Mouse (Mus musculus) CD4-positive helper T cell, adult 2 months (primary cell): ENCODE measurements around the gene Dbx1.
A peak's percentile ranks its signal among the peaks of the same experiment; 100 is the strongest.

Experiments used
- DNase-seq: peaks from one replicate; pipeline ENCODE4 v3.0.0-alpha.2; 2012; ENCODE audit warnings: low read depth, missing footprints, low spot score

Dbx1 gene

GRCm38 (mm10) chr7:49636491-49637115 lies at the start of gene Dbx1:
TSS of gene Dbx1 (minus strand) at chr7:49636849.
- DNase-seq: no peak

DNA sequence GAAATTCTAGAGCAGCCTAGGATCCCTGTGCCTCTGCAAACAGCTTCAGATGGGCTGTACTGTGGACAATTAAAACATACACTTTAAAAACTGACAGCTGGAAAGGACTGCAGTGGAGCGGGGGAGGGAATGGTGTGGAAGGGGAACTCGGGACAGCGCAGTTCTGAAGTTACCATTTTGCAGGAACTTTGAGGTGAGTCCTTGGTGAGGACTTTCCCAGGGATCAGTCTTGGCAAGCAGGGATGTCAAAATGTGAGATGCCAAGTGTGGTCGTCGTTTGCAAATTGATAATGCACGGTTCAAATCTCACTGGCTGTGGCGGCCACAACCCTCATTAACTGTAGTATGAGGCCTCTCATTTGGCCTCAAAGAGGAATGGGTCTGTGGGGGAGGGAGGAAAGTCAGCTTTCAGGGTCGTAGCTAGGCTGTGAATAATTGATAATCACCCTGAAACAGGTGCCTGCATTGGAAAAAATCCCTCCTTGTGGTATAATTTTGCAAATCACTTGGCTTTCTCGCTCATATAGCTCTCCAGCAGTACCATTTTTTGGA lies 42.3 kb upstream of the Dbx1 start:
- DNase-seq: no peak

DNA sequence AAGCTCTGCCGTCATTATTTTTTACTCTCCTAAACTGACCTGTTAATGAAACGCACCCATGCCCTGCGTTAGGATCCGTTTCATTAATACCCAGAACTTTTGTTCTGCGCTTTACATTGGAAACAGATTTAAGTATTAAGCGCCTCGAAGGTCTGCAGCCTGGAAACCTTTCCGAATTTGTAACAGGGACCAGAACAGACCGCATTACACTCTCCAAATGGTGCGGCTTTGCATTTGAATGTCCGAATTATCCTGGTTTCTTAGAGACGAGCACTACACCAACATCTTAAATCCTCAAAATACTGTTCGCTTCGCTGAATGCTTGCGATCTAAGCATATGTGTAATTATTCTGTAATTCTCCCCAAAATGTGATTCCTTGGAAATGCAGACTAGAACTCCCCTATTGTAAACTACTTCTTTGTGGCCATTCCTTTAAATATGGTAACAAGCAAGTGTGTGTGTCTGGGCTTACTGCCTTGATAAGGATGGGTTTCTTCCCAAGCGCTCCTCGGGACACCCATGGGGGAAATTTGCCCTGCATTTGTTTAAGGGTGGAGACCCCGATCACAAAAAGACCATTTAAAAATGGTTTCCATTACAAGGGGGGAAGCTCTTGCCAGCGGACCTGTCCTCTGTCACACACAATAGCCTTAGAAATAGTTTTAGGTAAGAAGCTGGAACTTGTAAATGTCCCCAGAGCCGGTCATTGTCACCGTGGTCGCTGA lies 41.6 kb upstream of the Dbx1 start:
- no peak for DNase-seq

DNA sequence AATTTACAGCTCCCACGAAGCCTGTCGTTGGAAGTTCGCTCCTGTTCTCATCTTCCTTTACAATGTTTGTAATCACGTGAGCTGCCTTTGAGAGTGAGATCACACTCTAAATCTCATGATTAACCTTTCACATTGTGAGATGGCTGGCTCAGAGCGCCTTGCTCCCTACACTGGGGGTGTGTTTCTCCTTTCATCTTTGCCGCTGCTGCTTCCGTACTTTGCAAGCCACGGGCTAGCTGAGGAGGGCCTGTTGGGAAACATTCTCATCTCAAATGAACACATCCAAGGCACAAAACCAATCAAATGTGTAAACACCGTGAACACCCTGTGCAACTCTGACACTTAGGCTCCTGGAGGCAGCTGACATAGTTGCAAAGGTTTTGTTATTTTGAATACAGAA lies 40.5 kb upstream of the Dbx1 start:
- DNase-seq: no peak

GRCm38 (mm10) chr7:49676627-49677026 lies 40.0 kb upstream of the Dbx1 start:
- DNase-seq: no peak

DNA sequence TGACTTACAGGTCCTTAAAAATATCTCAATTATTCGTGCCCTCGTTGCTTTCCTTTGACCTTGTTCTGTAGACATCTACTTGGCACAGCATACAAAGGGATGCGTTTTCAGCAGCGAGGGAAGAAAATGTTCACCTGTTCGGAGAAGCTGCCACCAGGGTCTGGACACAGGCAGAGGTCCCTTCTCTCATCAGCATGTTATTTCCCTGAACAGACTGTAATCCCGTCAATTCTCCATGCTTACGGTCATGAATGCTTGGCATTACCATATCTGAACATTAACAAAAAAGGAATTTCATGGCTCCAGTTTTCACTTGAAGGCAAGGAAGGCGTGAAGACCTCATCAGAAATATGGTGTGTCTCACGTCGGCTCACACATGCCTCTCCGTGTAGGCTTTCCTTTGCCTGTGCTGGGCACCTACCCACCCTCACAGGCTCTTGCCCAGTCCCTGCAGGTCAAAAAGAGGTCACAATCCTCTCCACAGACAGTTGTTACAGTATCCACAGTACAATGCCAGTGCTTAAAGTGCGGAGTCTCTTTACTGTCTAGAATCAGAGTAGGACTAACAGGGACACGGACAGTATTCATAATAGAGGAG lies 31.7 kb upstream of the Dbx1 start:
- DNase-seq: no peak

GRCm38 (mm10) chr7:49663575-49663974 lies 26.9 kb upstream of the Dbx1 start:
- DNase-seq: no peak

GRCm38 (mm10) chr7:49662492-49663026 lies 25.9 kb upstream of the Dbx1 start:
- DNase-seq: no peak

DNA sequence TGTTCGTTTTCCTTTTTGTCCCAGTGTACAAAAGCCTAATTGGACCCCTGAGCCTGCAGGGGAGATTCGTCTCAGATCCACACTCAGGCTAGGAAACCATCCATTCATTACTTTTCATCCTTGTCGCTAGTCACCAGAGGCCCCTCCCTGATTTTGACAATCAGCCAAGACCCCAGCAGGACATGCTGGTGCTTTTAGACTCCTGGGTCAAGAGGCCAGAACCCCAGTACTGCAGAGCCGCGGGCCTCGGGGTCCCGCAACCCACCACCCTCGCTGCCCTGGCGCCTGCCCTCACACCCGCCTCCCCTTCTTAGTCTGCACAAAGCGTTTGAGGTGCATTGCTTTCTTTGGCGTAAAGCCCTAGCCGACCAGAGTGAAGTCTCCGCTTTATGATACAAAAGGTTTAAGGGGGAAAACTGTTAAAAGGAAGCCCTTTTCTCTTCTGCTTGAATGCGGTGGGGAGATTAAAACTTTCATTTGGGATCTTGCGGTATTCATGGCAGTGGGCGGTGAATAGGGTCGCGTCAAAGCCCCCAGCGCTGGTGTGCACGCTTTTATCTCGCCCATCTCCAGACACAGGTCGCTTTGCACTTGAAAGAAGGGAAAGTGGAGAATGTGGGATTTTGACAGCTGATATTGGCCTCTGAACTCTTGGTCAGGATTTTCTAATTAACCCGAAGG lies 25.3 kb upstream of the Dbx1 start:
- DNase-seq: no peak

DNA sequence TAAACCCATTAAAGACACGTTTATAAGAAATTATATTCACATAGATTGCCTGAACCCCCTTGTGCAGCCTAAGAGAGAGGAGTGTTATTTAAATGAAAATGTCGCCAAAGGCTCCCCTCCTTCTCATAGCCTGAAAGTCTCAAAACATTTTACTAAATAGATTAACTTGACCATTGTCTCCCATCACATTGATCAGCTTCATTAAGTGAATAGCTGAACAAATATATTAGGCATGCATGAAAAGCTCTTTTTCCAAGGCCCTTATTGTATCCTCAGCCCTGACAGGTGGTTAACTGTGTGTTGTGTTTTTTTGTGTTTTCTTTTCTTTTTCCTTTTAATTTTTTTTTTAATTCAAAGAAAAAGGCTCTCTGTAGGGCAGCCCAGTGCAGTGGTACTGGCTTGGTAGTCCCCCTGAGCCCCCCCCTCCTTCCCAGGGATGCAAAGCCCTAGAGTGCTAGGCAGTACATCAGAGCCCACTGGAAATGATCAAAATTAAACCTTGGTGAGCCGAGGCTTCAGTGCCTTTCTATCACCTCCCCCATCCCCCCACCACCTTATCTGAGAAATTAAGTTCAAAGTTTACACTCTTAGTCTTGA lies 4.2 kb upstream of the Dbx1 start:
- no peak for DNase-seq

GRCm38 (mm10) chr7:49639864-49640708 lies 3.4 kb upstream of the Dbx1 start:
- no peak for DNase-seq

GRCm38 (mm10) chr7:49638941-49639776 lies 2.5 kb upstream of the Dbx1 start:
- no peak for DNase-seq

- DNase-seq: no peak
These were observed 1.4 kb upstream of the Dbx1 start for GRCm38 (mm10) chr7:49637851-49638663.

DNA sequence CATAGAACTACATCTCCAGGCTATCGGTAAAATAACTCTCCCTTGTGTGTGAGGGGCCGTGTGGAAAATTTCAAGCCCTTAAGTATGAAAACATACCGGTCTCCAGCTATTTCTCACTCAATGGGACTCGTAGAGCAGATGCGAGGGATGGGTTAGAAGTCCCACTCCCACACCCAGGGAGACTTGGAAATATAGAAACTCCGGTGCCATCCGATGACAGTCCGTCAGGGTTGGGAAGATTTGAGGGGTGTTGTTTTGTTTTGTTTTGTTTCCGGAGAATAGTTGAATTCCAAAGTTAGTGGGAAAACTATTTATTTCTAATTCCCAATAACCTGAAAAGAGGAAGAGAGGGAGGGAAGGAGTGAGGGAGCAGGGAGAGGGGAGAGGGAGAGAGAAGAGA lies 632 bp upstream of the Dbx1 start:
- DNase-seq: no peak

GRCm38 (mm10) chr7:49635971-49636370 lies 678 bp downstream of the Dbx1 start:
- peak; percentile 13 for DNase-seq

DNA sequence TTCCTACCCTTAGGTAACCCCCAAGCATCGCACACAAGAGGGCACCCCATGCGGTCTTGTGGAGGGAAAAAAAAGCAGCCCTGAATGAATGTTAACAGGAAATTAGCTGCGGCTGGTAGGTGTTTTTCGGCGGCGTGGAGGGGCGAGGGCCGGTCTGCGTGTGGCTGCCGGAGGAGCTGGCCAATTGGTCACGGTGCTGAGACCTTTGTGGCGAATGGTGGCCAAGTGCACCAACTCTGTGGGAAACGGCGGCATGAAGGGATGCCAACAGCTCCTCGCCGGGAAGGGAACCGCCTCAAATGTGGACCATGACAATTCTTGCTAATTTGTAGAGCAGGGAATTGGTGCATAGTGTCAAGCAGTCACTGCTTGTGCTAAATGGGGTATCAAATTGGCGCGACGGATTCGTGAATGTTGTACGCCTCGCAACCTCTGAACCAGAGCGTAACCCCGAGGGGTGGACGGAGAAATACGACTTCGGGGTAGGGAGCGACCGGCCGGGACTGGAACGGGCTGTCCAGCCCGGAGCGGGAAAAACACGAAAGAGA lies 1.5 kb downstream of the Dbx1 start:
- DNase-seq: peak; percentile 36

- peak; percentile 18 for DNase-seq
These were observed 2.2 kb downstream of the Dbx1 start for GRCm38 (mm10) chr7:49634291-49635073.
